21 mouse cellular contexts compared by ENCODE assay signal in the genomic region with DNA sequence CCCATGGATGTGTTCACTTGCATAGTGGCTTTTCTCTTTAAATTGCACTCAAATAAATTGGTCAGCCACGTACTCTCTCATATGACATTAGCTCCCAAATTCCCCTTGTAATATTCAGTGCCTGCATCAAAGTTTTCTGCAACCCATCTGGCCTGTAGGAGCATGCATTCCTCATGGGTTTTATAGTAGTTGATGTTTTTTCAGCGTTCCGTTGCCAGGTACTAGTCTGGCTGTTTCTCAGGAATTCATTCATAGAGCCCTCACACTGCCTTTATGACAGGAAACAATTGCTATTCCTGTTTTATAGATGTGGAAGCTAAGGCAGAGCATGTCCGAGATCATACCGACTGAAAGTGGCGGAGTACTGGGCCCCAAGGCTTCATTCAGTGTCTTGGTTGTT.
DNase-seq lines count a peak whose midpoint lies in the region; ATAC-seq and TF ChIP-seq lines count a peak whose summit lies in the region.
"Had no signal": no experiment of that assay in that cellular context is flagged by ENCODE, and none has a peak within 500 bp of the region (broad histone marks: within the 10 kb centered on the region; RNA-seq: fewer than 3 reads in every experiment).

No protein-coding gene starts in this region.

- no peak overlapping the region for H3K27ac ChIP-seq in limb, embryonic 13.5 days
- H3K27ac ChIP-seq in limb, embryonic 10.5 days = no peak overlapping the region
- H3K27ac ChIP-seq in midbrain, embryonic 11.5 days (ENCODE audit: low read depth, low read length) = no peak overlapping the region
- no peak overlapping the region for H3K27ac ChIP-seq in midbrain, postnatal 0 days (ENCODE audit: low read depth, low read length)
- H3K27ac ChIP-seq in limb, embryonic 14.5 days (replicated peaks; ENCODE audit: low read depth, low read length) = no peak overlapping the region

- no peaks in the 10 kb centered on the region for H3K9me3 ChIP-seq in limb, embryonic 13.5 days
- H3K9me3 ChIP-seq in limb, embryonic 10.5 days (replicated peaks) = no peaks in the 10 kb centered on the region
- no peaks in the 10 kb centered on the region for H3K9me3 ChIP-seq in midbrain, embryonic 11.5 days (ENCODE audit: control insufficient read depth, low read length)
- H3K9me3 ChIP-seq in midbrain, postnatal 0 days (ENCODE audit: low read length) = no peaks in the 10 kb centered on the region
- H3K9me3 ChIP-seq in limb, embryonic 14.5 days (ENCODE audit: control insufficient read depth, low read length) = no peaks in the 10 kb centered on the region

- H3K4me1 ChIP-seq in limb, embryonic 13.5 days = peaks cover 13% of the 10 kb centered on the region
- H3K4me1 ChIP-seq in limb, embryonic 10.5 days = no peaks in the 10 kb centered on the region
- H3K4me1 ChIP-seq in midbrain, embryonic 11.5 days (ENCODE audit: control insufficient read depth, insufficient read depth, low read length) = no peaks in the 10 kb centered on the region
- H3K4me1 ChIP-seq in midbrain, postnatal 0 days (ENCODE audit: insufficient read depth, low read length) = no peaks in the 10 kb centered on the region
- peaks cover 9% of the 10 kb centered on the region; the same call in 1 of the 2 replicates for H3K4me1 ChIP-seq in limb, embryonic 14.5 days (ENCODE audit: control insufficient read depth, insufficient read depth, low read length)

- no peaks in the 10 kb centered on the region for H3K36me3 ChIP-seq in limb, embryonic 13.5 days
- no peaks in the 10 kb centered on the region for H3K36me3 ChIP-seq in limb, embryonic 10.5 days
- H3K36me3 ChIP-seq in midbrain, embryonic 11.5 days (ENCODE audit: control insufficient read depth, insufficient read depth, low read length) = no peaks in the 10 kb centered on the region
- no peaks in the 10 kb centered on the region for H3K36me3 ChIP-seq in midbrain, postnatal 0 days (ENCODE audit: insufficient read depth, low read length)
- no peaks in the 10 kb centered on the region for H3K36me3 ChIP-seq in limb, embryonic 14.5 days (ENCODE audit: control insufficient read depth, insufficient read depth, low read length)
- H3K36me3 ChIP-seq: G1E had no signal

- 29% methylated on average over 6 of the region's 6 CpGs for WGBS in limb, embryonic 13.5 days
- WGBS in limb, embryonic 10.5 days = 91% methylated on average over 6 of the region's 6 CpGs
- WGBS in midbrain, embryonic 11.5 days = 87% methylated on average over 6 of the region's 6 CpGs
- 86% methylated on average over 6 of the region's 6 CpGs for WGBS in midbrain, postnatal 0 days
- WGBS in limb, embryonic 14.5 days = 21% methylated on average over 6 of the region's 6 CpGs

- no peak overlapping the region; the same call in 1 of the 2 replicates for H3K9ac ChIP-seq in limb, embryonic 13.5 days
- H3K9ac ChIP-seq in midbrain, embryonic 11.5 days (ENCODE audit: low read length) = no peak overlapping the region
- H3K9ac ChIP-seq in midbrain, postnatal 0 days (replicated peaks; ENCODE audit: low read length, poor library complexity, severe bottlenecking) = no peak overlapping the region
- H3K9ac ChIP-seq in limb, embryonic 14.5 days (ENCODE audit: low read depth, low read length, severe bottlenecking) = no peak overlapping the region

- TF ChIP-seq CTCF in midbrain, postnatal 0 days (IDR thresholded peaks at IDR 0.05) = no peak

- H3K4me3 ChIP-seq in limb, embryonic 13.5 days = no peak overlapping the region
- no peak overlapping the region for H3K4me3 ChIP-seq in limb, embryonic 10.5 days
- H3K4me3 ChIP-seq in midbrain, embryonic 11.5 days (ENCODE audit: low read depth, low read length) = no peak overlapping the region
- H3K4me3 ChIP-seq in midbrain, postnatal 0 days (ENCODE audit: low read depth, low read length) = no peak overlapping the region
- H3K4me3 ChIP-seq in limb, embryonic 14.5 days (replicated peaks; ENCODE audit: low read length) = no peak overlapping the region

- H3K4me2 ChIP-seq in limb, embryonic 13.5 days (replicated peaks) = no peak overlapping the region
- H3K4me2 ChIP-seq in midbrain, embryonic 11.5 days = no peak overlapping the region
- no peak overlapping the region for H3K4me2 ChIP-seq in midbrain, postnatal 0 days (ENCODE audit: low read depth, low read length, poor library complexity, severe bottlenecking)
- H3K4me2 ChIP-seq in limb, embryonic 14.5 days (replicated peaks; ENCODE audit: low read depth, low read length, severe bottlenecking) = no peak overlapping the region

- ATAC-seq in limb, embryonic 13.5 days (ENCODE audit: low FRiP score, low read depth) = peak; percentile 32; the same call in 1 of the 2 replicates
- ATAC-seq in midbrain, embryonic 11.5 days (ENCODE audit: low FRiP score) = no peak
- ATAC-seq in midbrain, postnatal 0 days (ENCODE audit: low FRiP score) = no peak
- ATAC-seq in limb, embryonic 14.5 days (ENCODE audit: low FRiP score, low read depth) = peak; percentile 62
- ATAC-seq: activated CD4-positive, CD25-positive, alpha-beta regulatory T cell, adult 4 months; CD4-positive, CD25-positive, alpha-beta regulatory T cell, adult 4 months; Patski had no signal

- no peaks in the 10 kb centered on the region for H3K27me3 ChIP-seq in limb, embryonic 13.5 days
- H3K27me3 ChIP-seq in limb, embryonic 10.5 days (ENCODE audit: low read depth, poor library complexity, severe bottlenecking) = no peaks in the 10 kb centered on the region
- H3K27me3 ChIP-seq in midbrain, embryonic 11.5 days (ENCODE audit: control insufficient read depth, insufficient read depth, low read length) = no peaks in the 10 kb centered on the region
- no peaks in the 10 kb centered on the region for H3K27me3 ChIP-seq in midbrain, postnatal 0 days (ENCODE audit: insufficient read depth, low read length)
- H3K27me3 ChIP-seq in limb, embryonic 14.5 days (ENCODE audit: control insufficient read depth, insufficient read depth, low read length) = no peaks in the 10 kb centered on the region
- H3K27me3 ChIP-seq: CH12.LX had no signal

- no peak for TF ChIP-seq POLR2A in limb, embryonic 14.5 days (IDR thresholded peaks at IDR 0.05; ENCODE audit: borderline replicate concordance, extremely low read depth, insufficient read depth, insufficient read length)

- intact Hi-C loops in gastrocnemius, postnatal 14 days (cut with DNase I; ENCODE audit: low total_unique reads) = no loop called here

- DNase-seq in limb, embryonic 10.5 days (ENCODE audit: low spot score) = no peak
- DNase-seq in midbrain, embryonic 11.5 days (ENCODE audit: low spot score, missing footprints) = peak; percentile 81
- no peak for DNase-seq in midbrain, postnatal 0 days (ENCODE audit: low spot score)
- peak; percentile 65 for DNase-seq in limb, embryonic 14.5 days (ENCODE audit: low spot score)
- no peak for DNase-seq in gastrocnemius, postnatal 14 days
- DNase-seq: adrenal gland, adult 2 months; adrenal gland, adult 8-10 months; adrenal gland, postnatal 10 days; adrenal gland, postnatal 14 days; adrenal gland, postnatal 25 days; adrenal gland, postnatal 36 days; B cell, adult 2 months; cerebellum, adult 11 months; cerebellum, adult 11-12 months; cerebellum, adult 18-20 months had no signal

Comparison
In these comparisons a context has a peak if more than half of its experiments do, and no peak if none do; other contexts are left out.
1. DNase-seq: peak in midbrain, embryonic 11.5 days (single experiment) and limb, embryonic 14.5 days (single experiment); none in limb, embryonic 10.5 days (single experiment), midbrain, postnatal 0 days (single experiment) and gastrocnemius, postnatal 14 days (single experiment).
2. ATAC-seq: peak in limb, embryonic 13.5 days (single experiment) and limb, embryonic 14.5 days (single experiment); none in midbrain, embryonic 11.5 days (single experiment) and midbrain, postnatal 0 days (single experiment).